Mouse (Mus musculus): Measurements from ENCODE around the gene Ncoa6.

- TF ChIP-seq POLR2A (IDR thresholded peaks at IDR 0.05; ENCODE audit: insufficient read length, low read depth): no peak
- no peak for TF ChIP-seq TCF12 (IDR thresholded peaks at IDR 0.05; ENCODE audit: insufficient read depth, poor library complexity, severe bottlenecking)
- no peak for TF ChIP-seq POLR2AphosphoS2 (IDR thresholded peaks at IDR 0.05; ENCODE audit: insufficient read length, low read depth)
- TF ChIP-seq SRF (IDR thresholded peaks at IDR 0.05; ENCODE audit: control insufficient read depth, insufficient read length, low read depth): no peak
- no peak for TF ChIP-seq MAX (IDR thresholded peaks at IDR 0.05; ENCODE audit: low read depth)
- no peak for TF ChIP-seq USF1 (IDR thresholded peaks at IDR 0.05; ENCODE audit: low read depth)
- TF ChIP-seq TCF3 (IDR thresholded peaks at IDR 0.05; ENCODE audit: insufficient read length, low read depth): no peak
- TF ChIP-seq CEBPB (IDR thresholded peaks at IDR 0.05; ENCODE audit: insufficient read depth, poor library complexity, severe bottlenecking): no peak
- TF ChIP-seq MYOG (IDR thresholded peaks at IDR 0.05; ENCODE audit: control insufficient read depth in 1 of 3, insufficient read depth in 1 of 3, insufficient read length in 2 of 3, low read depth in 2 of 3): no peak
- no peak for TF ChIP-seq MYOD1 (IDR thresholded peaks at IDR 0.05; ENCODE audit: control insufficient read depth in 1 of 3, insufficient read length in 2 of 3, low read depth in 2 of 3)
Measured at GRCm38 (mm10) chr2:155504440-155505355, 31.0 kb upstream of the Ncoa6 start.

Measured in myocyte (in vitro differentiated cells).